Mouse (Mus musculus) adrenal gland, adult 18-20 months (tissue): Measurements from ENCODE around the gene Cpt1a. TPM values are rescaled to one million over a fixed set of nuclear protein-coding genes. Genes with fewer than 3 reads are reported as not detected.

Source experiments
- DNase-seq, 2 experiments: peaks; one replicate each; pipeline ENCODE4 v3.0.0; 2021 to 2022; ENCODE audit warnings: low spot score in 2 of 2
- microRNA-seq, 2 experiments: library from miRNA; unstranded; fragments of <30 nt; microRNA quantifications; one replicate each; pipeline ENCODE4 v1.2.0; 2021; ENCODE audit warnings: borderline number of aligned reads in 2 of 2
- total RNA-seq, 2 experiments: library from RNA; stranded (reverse); gene quantifications; 1 replicate in 1 of 2; 2 replicates in 1 of 2; pipeline ENCODE4 v1.2.3; 2021

Gene Cpt1a
- total RNA-seq, 2 experiments from 2014 or later = 135 to 368 TPM

DNA sequence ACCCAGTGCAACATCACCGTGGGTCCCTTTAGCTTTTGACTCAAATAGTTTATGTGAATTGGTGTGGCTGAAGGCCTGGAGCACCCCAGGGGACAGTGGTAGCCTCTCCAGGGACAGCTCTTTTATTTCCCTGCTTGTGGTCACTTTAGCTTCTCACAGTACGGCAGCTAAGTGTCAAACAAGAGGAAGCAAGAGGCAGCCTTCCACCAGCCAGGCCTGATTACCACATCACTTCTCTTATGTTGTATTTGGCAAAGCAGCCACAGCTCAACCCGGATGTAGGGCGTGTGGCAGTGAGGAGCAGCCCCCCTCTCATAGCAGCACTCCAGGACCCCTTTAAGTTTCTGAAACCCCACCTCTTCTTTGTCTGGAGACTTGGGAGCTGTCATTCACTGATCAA lies 100.8 kb downstream of the Cpt1a start:
- no peak for DNase-seq

GRCm38 (mm10) chr19:3424214-3424613 lies 102.1 kb downstream of the Cpt1a start:
- no peak for DNase-seq

- DNase-seq = no peak
These were observed 106.1 kb downstream of the Cpt1a start for GRCm38 (mm10) chr19:3428057-3428830.

- no peak for DNase-seq
These were observed 107.2 kb downstream of the Cpt1a start for GRCm38 (mm10) chr19:3429156-3429816.

- DNase-seq = no peak
These were observed 108.9 kb downstream of the Cpt1a start for GRCm38 (mm10) chr19:3431066-3431465.

DNA sequence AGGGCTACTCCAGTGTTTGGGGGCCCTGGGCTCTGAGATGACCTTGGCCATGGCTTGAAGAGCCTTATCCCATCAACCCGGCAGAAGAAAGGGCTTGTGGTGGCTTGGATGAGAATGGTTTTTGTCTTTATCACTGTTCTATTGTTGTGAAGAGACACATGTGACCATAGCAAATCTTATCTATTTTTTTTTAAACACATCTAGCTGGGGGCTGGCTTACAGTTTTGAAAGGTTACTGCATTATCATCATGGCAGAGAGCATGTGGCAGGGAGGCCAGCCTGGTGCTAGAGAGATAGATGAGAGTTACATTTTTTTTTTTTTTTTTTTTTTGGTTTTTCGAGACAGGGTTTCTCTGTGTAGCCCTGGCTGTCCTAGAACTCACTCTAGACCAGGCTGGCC lies 109.8 kb downstream of the Cpt1a start:
- DNase-seq = no peak

DNA sequence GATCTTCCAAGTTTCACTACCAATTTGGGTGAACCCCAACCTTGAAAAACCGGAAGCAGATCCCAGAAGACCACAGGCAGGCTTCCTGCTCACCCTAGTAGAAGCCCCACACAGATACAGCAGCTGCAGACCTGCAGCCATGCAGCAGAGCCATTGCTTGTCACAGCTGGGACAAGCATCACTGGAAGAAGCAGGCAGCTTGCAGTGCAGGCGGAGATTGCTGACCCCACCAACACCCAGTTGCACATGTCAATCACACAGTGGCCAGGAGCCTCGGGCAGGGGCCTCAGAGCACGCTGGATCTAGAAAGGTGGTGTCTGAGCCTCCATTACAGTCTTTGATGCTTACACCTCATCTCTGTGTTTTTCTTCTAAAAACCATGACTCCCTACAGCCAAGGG lies 112.0 kb downstream of the Cpt1a start:
- DNase-seq = no peak

- DNase-seq = no peak
These were observed 112.5 kb downstream of the Cpt1a start for GRCm38 (mm10) chr19:3434641-3435040.

Small RNA genes within 50 kb of the gene (microRNA-seq; reads per million reads assigned to microRNA genes)
- gene Mir6984 = 0 reads per million in 2 experiments

Other genes with a start within 250 kb of the Cpt1a start
- 10 to 100 TPM; 71.8 to 72.5 TPM for gene Mrpl21, start 39.4 kb upstream of the Cpt1a start, total RNA-seq
- gene Ighmbp2, start 39.3 kb upstream of the Cpt1a start, total RNA-seq = 1 to 10 TPM; 4.9 to 6.2 TPM
- under 1 TPM; 0.17 to 0.26 TPM for gene Tesmin, start 66.5 kb downstream of the Cpt1a start, total RNA-seq
- 10 to 100 TPM; 56.8 to 67.0 TPM for gene Gal, start 92.2 kb downstream of the Cpt1a start, total RNA-seq